Mouse (Mus musculus) heart, embryonic 11.5 days (tissue): ENCODE results near the gene Mfsd11. TPM values are rescaled to one million over a fixed set of nuclear protein-coding genes. Genes with fewer than 3 reads are reported as not detected.

Experiments used
- ATAC-seq: fragments of 200-750 bp; cut with Nextera tagmentation; replicated peaks from 2 replicates; pipeline ENCODE4 v1.8.0; 2017; ENCODE audit warnings: moderate library complexity; ENCODE audit not compliant: insufficient number of reproducible peaks, low FRiP score, low TSS enrichment
- H3K27ac ChIP-seq: fragments of 300-500 bp; sonication (generic); 2 replicates; pipeline ENCODE4 v1.5.1; 2014; ENCODE audit warnings: mild to moderate bottlenecking, low read depth, low read length
- H3K27me3 ChIP-seq: fragments of 300-500 bp; sonication (generic); 2 replicates; pipeline ENCODE4 v1.6.1; 2014; ENCODE audit warnings: mild to moderate bottlenecking, low read length, mixed read lengths; ENCODE audit not compliant: control insufficient read depth, insufficient read depth
- H3K36me3 ChIP-seq: fragments of 300-500 bp; sonication (generic); 2 replicates; pipeline ENCODE4 v1.6.1; 2014; ENCODE audit warnings: mild to moderate bottlenecking, low read length, moderate library complexity, mixed read lengths; ENCODE audit not compliant: control insufficient read depth, insufficient read depth
- H3K4me1 ChIP-seq: fragments of 300-500 bp; sonication (generic); 2 replicates; pipeline ENCODE4 v1.6.1; 2014; ENCODE audit warnings: low read length; ENCODE audit not compliant: control insufficient read depth, insufficient read depth
- H3K4me2 ChIP-seq: fragments of 300-500 bp; sonication (generic); 2 replicates; pipeline ENCODE4 v1.6.1; 2014; ENCODE audit warnings: mild to moderate bottlenecking, moderate library complexity
- H3K4me3 ChIP-seq: fragments of 300-500 bp; sonication (generic); 2 replicates; pipeline ENCODE4 v1.5.1; 2014; ENCODE audit warnings: low read depth, low read length
- H3K9ac ChIP-seq: fragments of 300-500 bp; sonication (generic); 2 replicates; pipeline ENCODE4 v1.6.1; 2014; ENCODE audit warnings: mild to moderate bottlenecking, low read depth, low read length, moderate library complexity
- H3K9me3 ChIP-seq: fragments of 300-500 bp; sonication (generic); replicated peaks from 2 replicates; pipeline ENCODE4 v1.6.1; 2016; ENCODE audit warnings: low read length; ENCODE audit not compliant: control insufficient read depth
- WGBS: fragments of 180-500 bp; shearing (Covaris S2); extraction: QIAGEN DNeasy Blood & Tissue Kit; methylation state at CpG from one replicate; pipeline ENCODE4 v1.1.7; 2014; ENCODE audit not compliant: insufficient replicate concordance; 5-methylcytosine and 5-hydroxymethylcytosine counted together
- polyA plus RNA-seq: library from polyadenylated mRNA; unstranded; fragments of >200 nt; fragmentation: Nextera tagmentation; extraction: Ambion mirVana; gene quantifications from 2 replicates; pipeline ENCODE4 v1.2.1, GENCODE M21; 2014

The Mfsd11 gene
- polyA plus RNA-seq, 1 experiment from 2014 or later: 29.3 TPM

- Histone ChIP-seq H3K27ac (peak overlapping the region; percentile 79), H3K9ac (0 out of 2 replicates have a peak overlapping the region, but pooled peaks have one; percentile 5)
Observed at GRCm38 (mm10) chr11:116864444-116864843, 12.2 kb downstream of the Mfsd11 start.

GRCm38 (mm10) chr11:116865945-116866585 lies 13.8 kb downstream of the Mfsd11 start:
- H3K4me1 ChIP-seq: peaks cover 15% of the 10 kb centered on the region
- no peaks in the 10 kb centered on the region for H3K27me3 ChIP-seq
- no peak for ATAC-seq
- no peak overlapping the region for H3K27ac ChIP-seq
- no peaks in the 10 kb centered on the region for H3K9me3 ChIP-seq
- no peak overlapping the region for H3K9ac ChIP-seq
- no peak overlapping the region for H3K4me3 ChIP-seq
- no peak overlapping the region for H3K4me2 ChIP-seq
- peaks cover 23% of the 10 kb centered on the region for H3K36me3 ChIP-seq
- WGBS: 75% methylated on average over 12 of the region's 12 CpGs

More at GRCm38 (mm10) chr11:116864444-116864843, 12.2 kb downstream of the Mfsd11 start:
- Histone ChIP-seq H3K4me1 (peaks cover 15% of the 10 kb centered on the region), H3K9me3 (no peaks in the 10 kb centered on the region), H3K27me3 (no peaks in the 10 kb centered on the region), H3K36me3 (peaks cover 23% of the 10 kb centered on the region), H3K4me3 (no peak overlapping the region), H3K4me2 (peak overlapping the region; percentile 14; the same call in 1 of the 2 replicates)
- ATAC-seq: peak; percentile 39; the same call in 1 of the 2 replicates
- WGBS: 32% methylated on average over 10 of the region's 10 CpGs

- Histone ChIP-seq H3K27ac (peak overlapping the region; percentile 36; the same call in 1 of the 2 replicates), H3K9ac (no peak overlapping the region), H3K9me3 (no peaks in the 10 kb centered on the region), H3K36me3 (peaks cover 17% of the 10 kb centered on the region), H3K27me3 (no peaks in the 10 kb centered on the region), H3K4me1 (peaks cover 15% of the 10 kb centered on the region), H3K4me3 (no peak overlapping the region), H3K4me2 (no peak overlapping the region)
- WGBS: 53% methylated on average over 3 of the region's 3 CpGs
- no peak for ATAC-seq
Observed at GRCm38 (mm10) chr11:116868129-116868528, 15.9 kb downstream of the Mfsd11 start.

GRCm38 (mm10) chr11:116869223-116869622 lies 17.0 kb downstream of the Mfsd11 start:
- no peak overlapping the region for H3K27ac ChIP-seq
- no peak overlapping the region for H3K4me3 ChIP-seq
- H3K27me3 ChIP-seq: no peaks in the 10 kb centered on the region
- 75% methylated on average over 8 of the region's 8 CpGs for WGBS
- H3K4me1 ChIP-seq: peaks cover 11% of the 10 kb centered on the region
- no peak overlapping the region for H3K9ac ChIP-seq
- H3K36me3 ChIP-seq: peaks cover 18% of the 10 kb centered on the region
- no peaks in the 10 kb centered on the region for H3K9me3 ChIP-seq
- no peak overlapping the region for H3K4me2 ChIP-seq
- ATAC-seq: no peak

- H3K27ac ChIP-seq: no peak overlapping the region
- no peaks in the 10 kb centered on the region for H3K9me3 ChIP-seq
- H3K4me3 ChIP-seq: no peak overlapping the region
- H3K36me3 ChIP-seq: peaks cover 22% of the 10 kb centered on the region
- WGBS: 79% methylated on average over 4 of the region's 4 CpGs
- no peak for ATAC-seq
- H3K27me3 ChIP-seq: no peaks in the 10 kb centered on the region
- peaks cover 7% of the 10 kb centered on the region for H3K4me1 ChIP-seq
- no peak overlapping the region for H3K9ac ChIP-seq
- H3K4me2 ChIP-seq: no peak overlapping the region
Observed at GRCm38 (mm10) chr11:116869641-116870040, 17.4 kb downstream of the Mfsd11 start.

- H3K9ac ChIP-seq: no peak overlapping the region
- H3K4me3 ChIP-seq: no peak overlapping the region
- no peak overlapping the region for H3K4me2 ChIP-seq
- no peaks in the 10 kb centered on the region for H3K27me3 ChIP-seq
- no peak overlapping the region for H3K27ac ChIP-seq
- 86% methylated on average over 9 of the region's 9 CpGs for WGBS
- H3K36me3 ChIP-seq: peaks cover 17% of the 10 kb centered on the region
- H3K9me3 ChIP-seq: no peaks in the 10 kb centered on the region
- H3K4me1 ChIP-seq: no peaks in the 10 kb centered on the region
- ATAC-seq: no peak
Observed at GRCm38 (mm10) chr11:116871538-116871937, 19.3 kb downstream of the Mfsd11 start.

GRCm38 (mm10) chr11:116873987-116874386 lies 21.7 kb downstream of the Mfsd11 start:
- peaks cover 16% of the 10 kb centered on the region for H3K36me3 ChIP-seq

GRCm38 (mm10) chr11:116878454-116878853 lies 26.2 kb downstream of the Mfsd11 start:
- Histone ChIP-seq H3K4me2 (no peak overlapping the region), H3K9ac (no peak overlapping the region), H3K9me3 (no peaks in the 10 kb centered on the region), H3K4me3 (no peak overlapping the region), H3K36me3 (peaks cover 9% of the 10 kb centered on the region), H3K27ac (no peak overlapping the region), H3K27me3 (no peaks in the 10 kb centered on the region), H3K4me1 (no peaks in the 10 kb centered on the region)
- no peak for ATAC-seq
- WGBS: 93% methylated on average over 8 of the region's 8 CpGs

More at GRCm38 (mm10) chr11:116873987-116874386, 21.7 kb downstream of the Mfsd11 start:
- no peaks in the 10 kb centered on the region for H3K27me3 ChIP-seq
- no peak overlapping the region for H3K9ac ChIP-seq
- H3K4me3 ChIP-seq: no peak overlapping the region
- H3K27ac ChIP-seq: no peak overlapping the region
- H3K9me3 ChIP-seq: no peaks in the 10 kb centered on the region
- no peak overlapping the region for H3K4me2 ChIP-seq
- ATAC-seq: no peak
- WGBS: 87% methylated on average over 20 of the region's 20 CpGs
- no peaks in the 10 kb centered on the region for H3K4me1 ChIP-seq

GRCm38 (mm10) chr11:116880839-116881238 lies 28.6 kb downstream of the Mfsd11 start:
- 74% methylated on average over 7 of the region's 7 CpGs for WGBS
- no peak for ATAC-seq
- H3K9me3 ChIP-seq: no peaks in the 10 kb centered on the region
- H3K36me3 ChIP-seq: no peaks in the 10 kb centered on the region
- no peak overlapping the region for H3K27ac ChIP-seq
- 0 out of 2 replicates have a peak, but pooled peaks cover 2% of the 10 kb centered on the region for H3K27me3 ChIP-seq
- no peak overlapping the region for H3K4me2 ChIP-seq
- H3K4me1 ChIP-seq: no peaks in the 10 kb centered on the region
- no peak overlapping the region for H3K9ac ChIP-seq
- no peak overlapping the region for H3K4me3 ChIP-seq
